Mouse (Mus musculus) thymus, postnatal 0 days (tissue): ENCODE results near the gene Ffar4. TPM values are rescaled to one million over a fixed set of nuclear protein-coding genes. Genes with fewer than 3 reads are reported as not detected.

ENCODE experiments used
- polyA plus RNA-seq: library from polyadenylated mRNA; unstranded; fragments of >200 nt; fragmentation: Nextera tagmentation; extraction: Ambion mirVana; gene quantifications from 2 replicates; pipeline ENCODE4 v1.2.1, GENCODE M21; 2015

Gene Ffar4
- polyA plus RNA-seq, 1 experiment from 2014 or later, result 1.2 TPM

Other genes starting within 250 kb of the Ffar4 start
- 4.1 and 5.1 TPM in 2 replicates for gene Myof, start 53.5 kb upstream of the Ffar4 start, polyA plus RNA-seq
- 34.3 and 35.5 TPM in 2 replicates for gene Cep55, start 42.1 kb upstream of the Ffar4 start, polyA plus RNA-seq
- gene Rbp4, start 28.2 kb downstream of the Ffar4 start, polyA plus RNA-seq, result 1.0 and 1.1 TPM in 2 replicates
- not detected in 2 replicates for gene Pde6c, start 35.7 kb downstream of the Ffar4 start, polyA plus RNA-seq
- 33.7 and 34.1 TPM in 2 replicates for gene Fra10ac1, start 127.1 kb downstream of the Ffar4 start, polyA plus RNA-seq
- 0.14 TPM in 1 of 2 replicates, not detected in the other for gene Lgi1, start 167.5 kb downstream of the Ffar4 start, polyA plus RNA-seq